Mouse (Mus musculus): ENCODE measurements around the gene Vipr2.

- TF ChIP-seq CTCF (IDR thresholded peaks at IDR 0.05; ENCODE audit: low read depth, low read length) (no peak), GATA1 (IDR thresholded peaks at IDR 0.05; ENCODE audit: borderline replicate concordance, low read length) (no peak), TAL1 (conservative IDR thresholded peaks at IDR 0.05; ENCODE audit: low read depth, low read length) (no peak), POLR2AphosphoS5 (IDR thresholded peaks at IDR 0.05; ENCODE audit: insufficient replicate concordance, low read depth, low read length) (no peak), GATA2 (IDR thresholded peaks at IDR 0.05; ENCODE audit: borderline replicate concordance, low read depth, low read length) (no peak)
Observed at GRCm38 (mm10) chr12:116119001-116119400, 41.5 kb downstream of the Vipr2 start.

All from G1E (cell line).